Mouse (Mus musculus): ENCODE data around the gene Gm14435. TPM values are rescaled to one million over a fixed set of nuclear protein-coding genes. Genes with fewer than 3 reads are reported as not detected.
"Not testable (repeated sequence)": the region's sequence is repeated elsewhere in the genome, so short reads cannot be mapped to it uniquely, and the experiment has no call there.

Gm14435 gene
- total RNA-seq (2021), result 10 to 100 TPM; 17.7 to 23.5 TPM
- long read RNA-seq, experiment 1, transcript Gm14435-202 (3 exons, 1,127 nt), result major isoform, 6 of 8 reads
- long read RNA-seq, experiment 1, partial matches to known transcripts, result 0 of 8 reads
- long read RNA-seq, experiment 1, other reads (novel, unspliced or antisense), result 2 of 8 reads
- long read RNA-seq, experiment 2, transcript Gm14435-202 (3 exons, 1,127 nt), result major isoform, 9 of 10 reads
- long read RNA-seq, experiment 2, partial matches to known transcripts, result 0 of 10 reads
- long read RNA-seq, experiment 2, other reads (novel, unspliced or antisense), result 1 of 10 reads

DNA sequence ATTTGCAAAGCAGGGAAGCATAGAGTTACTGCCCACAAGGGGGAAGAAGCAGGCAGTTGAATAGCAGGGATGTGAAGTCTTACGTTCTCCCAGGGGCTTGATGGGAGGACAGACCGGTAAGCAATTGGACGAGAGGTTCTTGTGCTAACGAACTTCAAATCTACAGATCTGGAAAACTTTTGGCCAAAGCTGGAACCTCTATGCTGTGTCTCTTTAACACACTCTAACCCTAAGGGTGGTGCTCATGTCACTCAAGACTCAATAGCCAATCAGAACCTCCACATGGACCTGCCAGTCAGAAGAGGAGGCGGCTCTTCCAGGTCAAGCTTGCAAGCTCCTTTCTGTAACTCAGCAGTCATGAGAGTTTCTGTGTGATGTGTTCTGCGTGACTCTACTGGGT is at the start of gene Gm14435:
Gene Gm14435, plus strand, starts transcription at position 301 of the 400 bp plus-strand sequence.
- DNase-seq (ENCODE audit: low spot score in 2 of 2), result not testable (repeated sequence)

Other genes with a start within 250 kb of the Gm14435 start
- 1 to 10 TPM; 2.9 to 7.6 TPM for gene 2210418O10Rik, start 197.0 kb upstream of the Gm14435 start, total RNA-seq (2021)
- not detected for gene Gm11009, start 104.1 kb upstream of the Gm14435 start, total RNA-seq (2021)
- not detected for gene Gm14434, start 63.2 kb downstream of the Gm14435 start, total RNA-seq (2021)
- gene Zfp967, start 97.5 kb downstream of the Gm14435 start, total RNA-seq (2021), result not detected
- 1 to 10 TPM; 8.3 to 8.8 TPM for gene Gm14308, start 212.8 kb downstream of the Gm14435 start, total RNA-seq (2021)
- gene Zfp973, start 246.9 kb downstream of the Gm14435 start, total RNA-seq (2021), result 10 to 100 TPM; 13.2 to 14.4 TPM